Mouse (Mus musculus): ENCODE measurements around the gene Zbtb9.
"Not testable (repeated sequence)": the region's sequence is repeated elsewhere in the genome, so short reads cannot be mapped to it uniquely, and the experiment has no call there.

Zbtb9 gene

DNA sequence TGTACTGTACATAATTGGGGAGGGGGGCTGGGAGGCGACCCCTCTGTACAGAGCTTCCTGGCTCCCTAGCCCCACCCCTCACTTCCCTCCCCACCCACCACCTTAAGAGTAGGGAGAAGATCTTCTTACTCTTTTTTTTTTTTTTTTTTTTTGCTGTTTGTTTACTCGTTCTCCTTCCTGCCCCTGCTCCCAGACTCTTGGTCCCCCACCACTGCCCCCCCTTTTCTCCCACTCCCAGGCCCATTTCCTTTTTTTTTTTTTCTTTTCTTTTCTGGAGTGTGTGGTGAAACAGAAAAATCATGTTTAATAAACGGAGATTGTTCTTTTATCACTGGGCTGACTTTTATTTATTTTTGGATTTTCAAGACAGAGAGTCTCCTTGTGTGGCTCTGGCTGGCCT, 860 bp upstream of the Zbtb9 start:
- no peak for DNase-seq

DNA sequence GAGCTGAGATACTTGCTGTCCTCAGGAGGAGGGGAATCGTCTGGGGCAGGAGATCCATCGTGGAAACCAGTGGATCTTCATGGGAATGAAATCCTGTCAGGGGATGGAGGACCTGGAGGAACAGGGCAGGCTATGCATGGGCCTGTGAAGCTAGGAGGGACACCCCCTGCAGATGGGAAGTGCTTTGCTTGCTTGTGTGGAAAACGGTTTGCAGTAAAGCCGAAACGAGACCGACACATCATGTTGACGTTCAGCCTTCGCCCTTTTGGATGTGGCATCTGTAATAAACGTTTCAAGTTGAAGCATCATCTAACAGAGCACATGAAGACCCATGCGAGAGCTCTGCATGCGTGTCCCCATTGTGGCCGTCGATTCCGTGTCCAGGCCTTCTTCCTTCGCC, 1.6 kb downstream of the Zbtb9 start:
- DNase-seq = no peak

DNA sequence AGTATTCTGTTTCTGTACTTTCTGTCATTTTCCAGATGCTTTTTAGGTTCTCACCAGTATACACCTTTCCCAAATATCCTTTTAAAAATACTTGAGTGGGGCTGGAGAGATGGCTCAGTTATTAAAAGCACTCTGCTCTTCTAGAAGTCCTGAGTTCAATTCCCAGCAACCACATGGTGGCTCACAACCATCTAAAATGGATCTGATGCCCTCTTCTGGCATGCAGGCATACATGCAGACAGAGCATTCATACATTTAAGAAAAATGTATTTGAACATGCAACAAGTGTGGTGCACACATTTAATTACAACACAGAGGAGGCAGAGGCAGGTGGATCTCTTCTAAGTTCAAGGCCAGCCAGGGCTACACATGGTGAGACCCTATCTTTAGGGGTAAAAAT, 2.4 kb downstream of the Zbtb9 start:
- DNase-seq = no peak

DNA sequence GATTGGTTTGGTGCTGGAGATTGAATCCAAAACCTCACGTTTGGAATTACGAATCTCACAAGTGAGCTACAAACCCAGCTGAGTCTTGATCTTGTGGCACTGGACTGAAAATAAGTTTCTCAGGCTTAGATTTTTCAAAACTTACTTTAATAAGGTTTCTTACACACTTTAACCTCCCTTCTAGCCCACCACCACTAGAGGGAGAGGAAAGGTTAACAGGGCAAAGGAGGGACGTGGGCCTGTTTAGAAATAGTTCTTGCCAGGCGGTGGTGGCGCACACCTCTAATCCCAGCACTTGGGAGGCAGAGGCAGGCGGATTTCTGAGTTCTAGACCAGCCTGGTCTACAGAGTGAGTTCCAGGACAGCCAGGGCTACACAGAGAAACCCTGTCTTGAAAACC, 4.4 kb downstream of the Zbtb9 start:
- DNase-seq = not testable (repeated sequence)

DNA sequence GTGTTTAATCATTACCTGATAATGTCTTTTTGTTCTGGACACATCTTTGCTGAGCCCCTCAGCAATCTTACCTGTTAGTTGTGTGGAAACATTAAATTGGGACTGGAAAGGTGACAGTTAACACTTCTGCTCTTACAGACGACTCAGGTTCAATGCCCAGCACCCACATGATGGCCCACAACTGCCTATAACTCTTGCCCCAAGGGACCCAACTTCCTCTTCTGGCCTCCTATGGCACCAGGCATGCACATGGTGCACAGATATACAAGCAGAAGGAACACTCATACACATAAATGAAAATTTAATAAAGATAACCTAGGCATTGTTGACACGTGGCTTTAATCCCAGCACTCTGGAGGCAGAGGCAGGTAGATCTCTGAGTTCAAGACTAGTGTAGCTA, 6.5 kb downstream of the Zbtb9 start:
- DNase-seq = no peak

DNA sequence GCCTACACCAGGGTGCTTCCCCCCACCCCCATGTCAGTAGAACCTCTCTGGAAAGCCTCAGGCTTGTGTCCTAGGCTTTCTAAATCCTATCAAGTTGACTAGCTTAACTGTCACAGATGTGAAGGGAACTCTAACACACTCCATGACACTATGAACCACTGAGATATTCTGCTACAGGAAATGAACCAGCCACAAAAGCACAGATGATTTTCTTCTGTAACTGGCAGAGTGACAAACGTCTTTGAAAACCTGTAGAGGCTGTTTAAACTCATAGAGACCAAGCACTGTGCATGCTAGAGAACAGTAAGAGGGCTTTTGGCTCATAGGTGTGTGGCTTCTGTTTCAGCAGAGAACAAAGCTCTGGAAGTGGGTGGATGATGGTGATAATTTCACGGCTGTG, 8.1 kb downstream of the Zbtb9 start:
- DNase-seq = no peak

DNA sequence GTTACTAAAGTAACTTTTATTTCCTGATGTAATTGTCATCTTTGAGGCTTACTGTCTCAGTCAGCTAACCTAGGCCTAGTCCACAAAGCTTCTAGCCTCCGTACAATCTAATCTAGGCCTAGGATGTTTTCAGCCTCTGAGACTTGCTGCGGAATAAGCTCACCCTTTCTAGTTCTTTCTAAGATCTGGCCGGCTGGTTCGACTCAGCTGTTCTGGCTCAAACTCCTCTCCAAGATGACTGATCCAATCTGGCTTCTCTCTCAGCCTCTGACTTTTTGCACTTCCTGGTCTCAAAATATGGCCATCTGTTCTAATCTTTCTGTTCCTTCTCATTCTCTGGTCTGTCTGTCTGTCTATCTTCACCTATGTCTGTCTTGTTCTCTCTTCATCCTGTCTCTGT, 10.4 kb downstream of the Zbtb9 start:
- no peak for DNase-seq

DNA sequence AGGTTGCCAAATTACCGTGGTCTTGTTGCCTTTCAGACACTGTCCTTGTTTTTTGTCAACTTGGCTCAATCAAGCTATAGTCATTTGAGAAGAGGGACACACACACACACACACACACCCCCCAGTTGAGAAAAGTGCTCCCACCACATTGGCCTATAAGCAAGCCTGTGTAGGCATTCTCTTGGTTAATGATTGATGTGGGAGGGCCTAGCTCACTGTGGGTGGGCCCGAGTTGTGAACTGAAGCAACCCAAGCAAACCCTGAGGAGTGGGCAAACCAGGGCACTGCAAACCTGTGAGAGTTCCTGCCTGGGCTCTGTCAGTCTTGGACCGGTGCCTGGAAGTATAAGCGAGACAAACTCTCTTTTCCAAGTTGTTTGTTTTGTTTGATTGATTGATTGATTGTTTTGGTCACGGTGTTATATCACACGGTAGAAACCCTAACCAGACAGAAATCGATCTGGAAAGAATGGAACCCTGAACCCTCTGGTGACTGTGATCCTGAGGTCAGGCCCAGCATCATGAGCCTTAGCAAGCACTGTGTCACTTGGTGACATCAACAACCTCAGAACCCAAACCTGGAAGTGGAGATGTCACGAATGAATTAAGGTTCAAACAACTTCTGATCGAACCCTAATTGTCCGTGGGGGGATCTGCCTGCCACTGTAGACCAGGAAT, 12.7 kb downstream of the Zbtb9 start:
- DNase-seq = no peak

DNA sequence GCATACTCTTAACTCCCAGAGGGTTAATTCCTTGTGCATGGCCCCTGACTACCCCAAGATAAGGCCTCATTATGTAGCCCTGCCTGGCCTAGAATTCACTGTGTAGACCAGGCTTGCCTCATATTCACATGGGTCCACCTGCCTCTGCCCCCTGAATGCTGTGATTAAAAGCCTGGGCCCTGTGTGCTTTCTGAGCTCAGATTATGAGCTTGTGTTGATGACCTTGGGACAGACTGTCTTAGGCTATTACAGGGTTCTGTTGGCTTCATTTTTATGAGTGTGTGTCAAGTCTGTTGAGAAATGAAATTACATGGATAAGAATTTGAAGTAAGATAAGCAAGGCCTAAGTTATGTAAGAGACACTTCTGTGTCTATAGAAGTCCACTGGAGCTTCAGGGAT, 17.6 kb downstream of the Zbtb9 start:
- no peak for DNase-seq

DNA sequence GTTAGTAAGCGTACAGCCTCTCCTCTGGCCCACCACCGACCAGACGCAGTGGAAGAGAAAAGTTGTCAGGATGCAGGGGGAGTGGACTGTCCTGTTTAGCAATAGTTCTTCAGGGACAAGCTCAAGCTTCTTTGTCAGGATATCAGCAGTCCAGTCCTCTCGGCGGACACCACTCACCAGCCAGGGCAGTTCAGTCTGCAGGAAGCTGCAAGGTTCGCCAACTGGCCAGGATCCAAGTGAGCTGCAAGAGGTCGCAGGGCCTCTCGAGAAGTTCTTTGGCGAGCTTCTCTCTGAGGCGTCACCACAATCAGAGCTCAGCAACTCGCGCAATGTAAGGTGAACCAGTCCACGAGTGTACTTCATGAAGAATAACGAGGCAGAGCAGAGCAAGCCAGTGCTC, 21.4 kb downstream of the Zbtb9 start:
- DNase-seq = no peak

DNA sequence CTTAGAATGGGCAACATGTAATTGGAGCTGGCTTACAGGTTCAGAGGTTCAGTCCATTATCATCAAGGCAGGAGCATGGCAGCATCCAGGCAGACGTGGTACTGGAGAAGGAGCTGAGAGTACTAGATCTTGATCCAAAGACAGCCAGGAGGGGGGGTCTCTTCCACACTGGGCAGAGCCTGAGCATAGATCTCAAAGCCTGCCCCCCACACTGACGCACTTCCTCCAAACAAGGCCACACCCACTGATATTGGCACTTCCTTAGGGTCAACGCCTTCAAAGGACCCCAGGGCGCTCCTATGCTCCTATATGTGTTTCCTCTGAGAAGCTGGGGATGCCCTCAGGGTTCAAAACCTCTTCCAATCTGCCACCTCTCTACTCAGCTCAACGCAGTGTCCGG, 22.0 kb downstream of the Zbtb9 start:
- no peak for DNase-seq

DNA sequence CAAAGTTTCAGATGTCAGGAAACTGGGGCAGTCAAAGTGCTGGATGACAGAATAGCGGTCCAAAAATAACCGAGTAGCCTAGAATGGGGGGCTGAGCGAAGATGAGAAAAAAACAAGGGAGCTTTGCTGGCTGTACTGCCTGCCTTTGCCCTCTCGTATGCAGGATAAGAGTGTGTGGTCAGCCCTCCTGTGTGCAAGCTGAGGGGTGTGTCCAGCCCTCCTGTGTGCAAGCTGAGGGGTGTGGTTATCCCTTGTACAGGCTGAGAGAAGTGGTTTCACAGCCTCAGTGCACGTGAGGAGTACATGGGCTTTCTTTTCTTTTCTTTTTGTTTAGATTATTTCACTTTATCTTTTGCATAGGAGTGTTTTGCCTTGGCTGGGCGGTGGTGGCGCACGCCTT, 22.6 kb downstream of the Zbtb9 start:
- no peak for DNase-seq

DNA sequence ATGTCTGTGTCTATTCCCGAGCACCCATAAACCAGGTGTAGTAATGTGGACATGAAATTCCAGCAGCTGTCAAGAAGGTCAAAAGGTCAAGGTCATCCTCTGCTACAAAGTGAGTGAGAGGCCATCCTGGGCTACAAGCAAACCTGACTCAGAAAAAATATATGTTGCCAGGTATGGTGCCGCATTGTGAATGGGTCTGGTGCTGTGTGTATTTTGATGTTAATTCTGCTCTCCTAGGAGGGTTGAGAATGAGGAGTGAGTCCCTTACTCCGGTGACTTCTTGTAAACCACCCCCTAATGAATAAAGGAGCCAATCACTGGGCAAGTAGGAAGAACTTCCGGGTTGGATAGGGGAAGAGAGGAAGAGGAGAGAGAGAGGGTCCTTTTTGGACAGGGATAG, 24.7 kb downstream of the Zbtb9 start:
- DNase-seq = no peak

DNA sequence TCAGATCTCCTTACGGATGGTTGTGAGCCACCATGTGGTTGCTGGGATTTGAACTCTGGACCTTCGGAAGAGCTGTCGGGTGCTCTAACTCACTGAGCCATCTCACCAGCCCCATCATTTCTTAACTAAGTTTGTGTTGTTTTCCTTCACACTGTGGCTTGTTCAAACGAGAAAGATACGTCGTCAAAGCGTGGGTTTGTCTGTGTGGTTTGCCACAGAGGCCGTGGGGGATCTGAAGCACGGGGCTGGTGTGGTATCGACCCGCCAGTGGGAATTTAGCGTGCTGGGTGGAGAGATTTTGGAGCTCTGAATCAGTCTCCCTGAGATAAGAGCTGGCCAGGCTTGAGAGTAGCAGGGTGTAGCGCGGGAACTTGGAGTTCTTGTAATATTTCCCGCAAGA, 25.3 kb downstream of the Zbtb9 start:
- no peak for DNase-seq

DNA sequence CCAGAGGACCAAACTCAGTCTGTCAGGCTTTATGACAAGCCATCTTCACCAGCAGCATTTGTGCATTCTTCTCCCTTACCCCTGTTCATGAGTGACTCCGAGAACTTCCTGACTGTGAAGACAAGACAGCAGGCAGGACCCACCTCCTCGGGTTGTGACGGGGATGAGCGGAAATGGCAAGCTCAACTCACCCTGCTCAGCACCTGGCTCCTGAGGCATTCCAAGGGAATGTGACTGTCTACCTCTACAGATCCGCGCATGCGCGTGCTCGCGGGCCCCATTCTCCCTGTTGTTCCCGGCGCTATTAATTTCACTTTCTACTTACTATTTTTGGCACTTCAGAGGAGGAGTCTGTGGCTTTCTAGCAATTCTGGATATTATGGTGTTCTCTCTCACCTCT, 27.0 kb downstream of the Zbtb9 start:
- DNase-seq = no peak

DNA sequence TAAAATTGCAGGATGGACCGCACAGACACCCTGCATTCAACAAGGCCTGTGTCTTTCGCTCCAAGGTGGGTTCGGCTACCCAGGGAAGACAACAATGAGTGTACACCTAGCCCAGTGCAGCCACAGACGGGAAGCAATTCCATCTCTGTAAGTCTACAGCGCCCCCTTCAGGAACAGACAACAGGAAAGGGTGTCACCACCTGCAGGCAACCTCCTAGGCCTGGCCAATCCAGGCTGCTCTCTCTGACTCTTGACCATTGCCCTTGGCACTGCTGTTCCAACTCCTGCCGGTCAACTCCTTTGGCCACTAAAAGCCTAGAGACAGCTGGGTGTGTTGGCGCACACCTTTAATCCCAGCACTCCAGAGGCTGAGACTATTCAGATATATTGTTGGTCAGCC, 28.2 kb downstream of the Zbtb9 start:
- no peak for DNase-seq

DNA sequence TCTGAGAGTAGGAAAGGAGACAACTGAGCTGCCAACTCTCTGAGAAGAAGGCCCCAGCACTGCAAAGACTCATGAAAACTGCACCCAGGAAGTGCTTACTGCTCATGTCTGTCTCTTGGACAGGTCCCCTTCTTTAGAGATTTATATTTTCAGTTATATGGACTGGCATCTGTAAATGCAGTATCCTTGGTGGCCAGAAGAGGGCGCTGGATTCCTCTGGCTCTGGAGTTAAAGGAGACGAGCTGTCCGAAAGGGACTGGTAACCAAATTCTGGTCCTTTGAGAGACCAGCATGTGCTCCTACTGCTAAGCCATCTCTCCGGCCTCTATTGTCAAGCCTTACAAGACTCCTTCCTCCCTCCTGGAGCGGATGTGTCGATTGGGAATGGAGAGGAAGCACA, 28.9 kb downstream of the Zbtb9 start:
- no peak for DNase-seq

DNA sequence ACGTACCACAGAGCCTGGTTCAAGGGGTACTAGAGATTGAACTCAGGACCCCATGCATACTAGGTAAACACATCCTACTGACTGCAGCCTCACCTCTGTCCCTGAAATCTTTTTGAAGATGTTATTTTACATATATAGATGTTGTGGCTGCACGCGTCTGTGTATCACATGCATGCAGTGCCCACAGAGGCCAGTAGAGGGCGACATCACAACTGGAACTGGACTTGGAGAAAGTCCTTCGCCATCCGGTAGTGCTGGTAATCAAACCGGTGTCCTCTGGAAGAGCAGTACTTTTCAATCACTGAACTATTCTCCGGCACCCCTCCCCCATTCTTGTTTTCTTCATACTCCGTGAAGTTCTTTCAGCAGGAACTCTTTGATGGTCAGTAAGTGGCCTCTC, 31.5 kb downstream of the Zbtb9 start:
- peak; percentile 43 to 56 for DNase-seq

DNA sequence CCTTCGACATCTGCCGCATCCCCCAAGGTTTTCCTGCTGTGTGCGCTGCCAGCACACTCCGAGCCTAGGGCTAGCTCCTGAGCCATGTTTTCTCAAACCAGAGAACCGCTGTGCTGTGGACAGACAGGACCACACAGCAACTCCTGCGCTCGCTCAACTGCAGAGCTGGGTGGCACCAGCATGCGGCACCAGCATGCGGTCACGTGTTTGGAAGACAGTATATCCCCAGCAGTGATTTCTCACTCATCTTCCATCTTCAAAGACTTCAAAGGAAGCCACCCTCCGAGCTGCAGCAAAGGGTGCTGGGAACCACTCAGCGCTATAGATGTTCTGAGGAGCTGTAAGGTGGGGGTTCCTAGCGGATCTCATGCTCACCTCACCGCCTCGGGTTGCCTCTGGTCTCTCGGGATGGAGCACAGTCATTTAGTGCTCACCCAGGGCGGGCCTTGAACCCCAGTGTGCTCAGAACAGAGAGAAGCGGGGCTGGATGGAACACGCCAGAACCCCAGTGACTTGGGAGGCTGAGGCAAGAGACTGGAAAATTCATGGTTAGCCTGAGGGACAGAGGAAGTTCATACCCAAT, 32.0 kb downstream of the Zbtb9 start:
- DNase-seq = no peak

DNA sequence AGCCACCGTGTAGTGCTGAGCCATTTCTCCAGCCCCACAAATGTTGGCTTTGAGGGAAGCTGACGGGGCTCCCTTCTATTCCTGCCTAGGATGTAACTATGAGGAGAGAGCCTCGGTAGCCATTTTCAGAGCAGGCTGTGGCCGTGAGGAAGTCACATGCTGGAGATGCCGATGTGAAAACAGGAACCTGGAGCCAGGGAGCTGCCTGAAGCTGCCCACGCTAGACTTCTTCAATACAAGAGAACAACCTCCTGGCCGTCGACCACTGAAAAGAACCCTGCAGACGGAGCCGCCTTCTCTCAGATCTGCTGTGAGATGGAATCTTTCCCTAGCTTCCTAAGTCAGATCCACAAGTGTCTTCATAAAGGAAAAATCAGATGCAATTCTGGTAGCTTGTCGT, 32.7 kb downstream of the Zbtb9 start:
- DNase-seq = no peak

DNA sequence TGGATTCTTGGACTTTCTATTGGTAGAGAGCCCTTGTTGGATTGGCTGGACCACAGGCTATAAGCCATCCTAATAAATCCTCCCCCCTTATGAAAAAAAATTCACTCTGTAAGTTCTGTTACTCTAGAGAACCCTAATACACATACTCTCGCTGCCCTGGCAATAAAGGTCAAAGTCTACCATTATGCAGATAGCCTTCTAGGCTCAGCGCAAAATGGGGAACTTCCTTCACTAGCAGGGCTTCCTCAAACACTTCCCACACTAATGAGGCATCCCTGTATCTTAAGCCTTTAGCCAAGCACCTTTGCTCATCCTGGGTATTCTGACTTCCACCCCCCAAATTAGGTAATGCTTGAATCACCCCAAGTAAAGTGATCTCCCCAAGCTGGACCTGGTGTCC, 35.3 kb downstream of the Zbtb9 start:
- no peak for DNase-seq

DNA sequence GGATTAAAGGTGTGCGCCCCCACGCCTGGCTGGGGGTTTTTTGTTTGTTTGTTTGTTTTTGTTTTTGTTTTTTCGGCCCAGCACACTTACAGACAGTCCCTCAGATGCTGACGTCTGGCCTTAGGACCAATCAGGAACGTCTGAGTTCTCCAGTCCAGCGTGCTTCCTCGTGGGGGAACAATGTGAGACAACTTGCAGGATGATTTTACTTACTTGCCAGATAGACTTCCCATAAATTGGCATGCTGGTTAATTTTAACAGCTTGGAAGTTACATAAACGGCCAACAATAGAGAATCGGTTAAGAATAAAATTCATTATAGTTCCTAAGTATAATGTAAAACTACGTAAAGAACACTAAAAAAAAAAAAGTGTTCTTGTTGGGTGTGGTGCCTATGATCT, 38.2 kb downstream of the Zbtb9 start:
- no peak for DNase-seq

DNA sequence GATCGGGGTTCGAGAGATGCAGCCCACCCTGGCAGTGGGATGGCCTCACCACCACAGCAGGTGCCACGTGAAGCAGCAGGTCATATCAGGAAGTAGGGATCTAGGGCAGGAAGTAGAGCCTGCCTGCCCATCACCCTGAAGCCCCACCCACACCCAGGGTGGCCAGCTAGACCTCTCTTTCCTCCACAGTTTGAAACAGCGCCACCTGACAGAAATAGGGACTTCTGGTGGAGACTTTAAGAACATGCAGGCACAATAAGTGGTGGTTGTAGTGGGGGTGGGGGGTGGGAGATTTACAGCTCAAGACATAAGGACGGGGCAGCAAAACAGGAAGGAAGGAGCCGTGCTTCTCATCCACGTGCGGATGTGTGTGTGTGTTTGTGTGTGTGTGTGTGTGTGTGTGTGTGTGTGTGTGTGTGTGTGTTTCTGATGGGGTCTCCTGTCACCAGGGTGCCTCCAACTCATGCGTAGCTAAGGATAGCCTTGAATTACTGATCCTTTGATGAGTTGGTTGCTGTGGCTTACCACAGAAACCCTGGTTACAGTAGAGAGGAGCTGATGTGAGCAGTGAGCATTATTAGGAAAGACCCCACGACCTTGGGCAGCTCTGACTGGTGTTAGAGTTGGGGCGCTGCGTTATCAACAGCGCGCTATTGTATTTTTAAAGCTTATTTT, 39.2 kb downstream of the Zbtb9 start:
- DNase-seq = no peak

DNA sequence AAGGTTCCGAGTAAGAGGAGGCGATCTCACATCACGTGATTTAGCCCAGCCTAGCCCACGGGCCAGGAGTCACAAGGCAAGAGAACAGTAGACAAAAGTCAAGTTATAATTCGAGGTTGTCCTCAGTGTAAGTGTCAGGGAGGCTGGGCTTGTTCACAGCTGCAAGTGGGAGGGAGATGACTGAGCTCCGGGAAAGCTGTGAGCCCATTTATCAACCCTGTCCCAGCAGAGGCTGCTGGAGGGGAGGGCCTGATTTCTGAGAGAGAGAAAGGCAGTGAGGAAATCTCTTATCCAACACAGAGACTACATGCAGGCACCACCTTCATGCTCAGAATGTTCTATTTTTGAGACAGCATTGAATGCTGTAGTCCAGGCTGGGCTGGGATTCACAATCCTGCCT, 39.9 kb downstream of the Zbtb9 start:
- no peak for DNase-seq

Data from cerebellum, adult 18-20 months (tissue).